Mouse (Mus musculus): ENCODE results near the gene Arid3c. TPM values are rescaled to one million over a fixed set of nuclear protein-coding genes. Genes with fewer than 3 reads are reported as not detected.
A peak's percentile ranks its signal among the peaks of the same experiment; 100 is the strongest.

Gene Arid3c
- polyA plus RNA-seq, 1 experiment from 2014 or later, result 0.54 TPM

- Histone ChIP-seq H3K4me2 (replicated peaks) (peak overlapping the region; percentile 43), H3K27ac (replicated peaks) (peak overlapping the region; percentile 79), H3K36me3 (peaks cover 15% of the 10 kb centered on the region; the same call in 1 of the 2 replicates), H3K4me3 (0 out of 2 replicates have a peak overlapping the region, but pooled peaks have one; percentile 5), H3K4me1 (peaks cover 63% of the 10 kb centered on the region), H3K27me3 (no peaks in the 10 kb centered on the region), H3K9ac (replicated peaks) (peak overlapping the region; percentile 41), H3K9me3 (no peaks in the 10 kb centered on the region)
- WGBS, result 17% methylated on average over 6 of the region's 6 CpGs
- ATAC-seq (ENCODE audit: low FRiP score, low read depth), result no peak
These were observed 48.2 kb downstream of the Arid3c start for GRCm38 (mm10) chr4:41682789-41683188.

DNA sequence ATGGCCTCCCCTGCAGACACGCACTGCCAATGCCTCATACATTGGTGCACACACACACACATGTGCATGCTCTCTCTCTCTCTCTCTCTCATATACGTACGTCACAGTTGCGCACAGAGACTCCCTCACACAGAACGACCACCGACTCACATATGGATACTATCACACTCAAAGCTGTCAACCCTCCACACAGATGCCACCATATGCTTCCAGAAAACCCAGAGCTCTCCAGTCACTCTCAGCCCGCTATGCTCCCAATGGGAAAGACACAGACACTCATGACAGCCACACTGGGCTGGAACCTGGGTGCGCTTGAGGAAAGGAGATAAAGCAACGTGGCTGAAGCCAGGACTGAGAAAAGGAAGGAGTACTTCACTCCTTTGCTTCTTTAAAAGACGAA lies 49.0 kb downstream of the Arid3c start:
- peak overlapping the region; percentile 41; the same call in 1 of the 2 replicates for H3K9ac ChIP-seq (replicated peaks)
- H3K4me2 ChIP-seq (replicated peaks), result no peak overlapping the region
- H3K4me1 ChIP-seq, result peaks cover 67% of the 10 kb centered on the region
- H3K9me3 ChIP-seq, result no peaks in the 10 kb centered on the region
- H3K27ac ChIP-seq (replicated peaks), result peak overlapping the region; percentile 79; the same call in 1 of the 2 replicates
- 77% methylated on average over 10 of the region's 10 CpGs for WGBS
- no peak for ATAC-seq (ENCODE audit: low FRiP score, low read depth)
- peaks cover 15% of the 10 kb centered on the region; the same call in 1 of the 2 replicates for H3K36me3 ChIP-seq
- H3K27me3 ChIP-seq, result no peaks in the 10 kb centered on the region
- no peak overlapping the region for H3K4me3 ChIP-seq

DNA sequence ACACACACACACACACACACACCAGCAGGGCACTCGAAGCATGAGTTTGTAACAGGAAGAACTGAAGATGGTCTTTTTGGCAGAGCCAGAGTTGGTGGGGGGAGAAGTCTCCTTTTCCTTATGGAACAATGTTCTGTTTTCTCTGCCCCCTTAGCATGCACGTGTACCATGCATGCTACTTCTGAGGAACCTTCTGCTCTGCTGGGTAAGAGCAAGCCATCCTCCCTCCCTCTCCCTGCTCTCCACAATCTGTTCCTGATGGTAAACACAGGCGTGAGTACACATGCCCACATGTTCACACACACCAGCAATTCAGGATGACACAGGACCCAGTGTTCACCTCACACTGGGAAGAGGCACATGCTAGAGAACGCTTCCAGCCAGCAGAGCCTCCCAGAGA lies 49.8 kb downstream of the Arid3c start:
- Histone ChIP-seq H3K4me3 (no peak overlapping the region), H3K9ac (replicated peaks) (no peak overlapping the region), H3K36me3 (peaks cover 15% of the 10 kb centered on the region; the same call in 1 of the 2 replicates), H3K4me1 (peaks cover 71% of the 10 kb centered on the region), H3K27ac (replicated peaks) (no peak overlapping the region), H3K27me3 (no peaks in the 10 kb centered on the region), H3K4me2 (replicated peaks) (no peak overlapping the region), H3K9me3 (no peaks in the 10 kb centered on the region)
- 72% methylated on average over 4 of the region's 4 CpGs for WGBS
- ATAC-seq (ENCODE audit: low FRiP score, low read depth), result no peak

DNA sequence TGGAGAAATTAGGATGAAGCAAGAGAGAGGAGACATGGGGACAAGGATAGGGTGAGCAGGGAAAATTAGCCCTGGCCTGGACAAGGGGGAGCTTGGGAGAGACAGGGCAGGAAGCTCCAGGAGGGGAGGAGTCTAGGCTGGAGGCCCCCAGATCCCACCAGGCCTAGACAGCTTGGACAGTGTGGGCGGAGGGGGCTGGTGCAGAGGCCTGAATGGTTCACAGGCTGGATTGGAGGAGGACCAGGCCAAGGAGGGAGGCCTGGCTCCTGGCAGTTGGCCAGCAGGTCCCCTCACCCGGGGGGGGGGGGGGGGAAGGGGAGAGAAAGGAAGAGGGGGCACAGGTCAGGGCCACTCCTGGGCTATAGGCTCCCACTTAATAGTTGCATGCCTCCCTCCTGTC lies 51.7 kb downstream of the Arid3c start:
- H3K9me3 ChIP-seq, result no peaks in the 10 kb centered on the region
- no peaks in the 10 kb centered on the region for H3K27me3 ChIP-seq
- peaks cover 87% of the 10 kb centered on the region for H3K4me1 ChIP-seq
- H3K4me2 ChIP-seq (replicated peaks), result no peak overlapping the region
- peak overlapping the region; percentile 64 for H3K27ac ChIP-seq (replicated peaks)
- ATAC-seq (ENCODE audit: low FRiP score, low read depth), result no peak
- H3K4me3 ChIP-seq, result no peak overlapping the region
- H3K9ac ChIP-seq (replicated peaks), result peak overlapping the region; percentile 44; the same call in 1 of the 2 replicates
- H3K36me3 ChIP-seq, result peaks cover 20% of the 10 kb centered on the region; the same call in 1 of the 2 replicates
- WGBS, result 33% methylated on average over 2 of the region's 2 CpGs

DNA sequence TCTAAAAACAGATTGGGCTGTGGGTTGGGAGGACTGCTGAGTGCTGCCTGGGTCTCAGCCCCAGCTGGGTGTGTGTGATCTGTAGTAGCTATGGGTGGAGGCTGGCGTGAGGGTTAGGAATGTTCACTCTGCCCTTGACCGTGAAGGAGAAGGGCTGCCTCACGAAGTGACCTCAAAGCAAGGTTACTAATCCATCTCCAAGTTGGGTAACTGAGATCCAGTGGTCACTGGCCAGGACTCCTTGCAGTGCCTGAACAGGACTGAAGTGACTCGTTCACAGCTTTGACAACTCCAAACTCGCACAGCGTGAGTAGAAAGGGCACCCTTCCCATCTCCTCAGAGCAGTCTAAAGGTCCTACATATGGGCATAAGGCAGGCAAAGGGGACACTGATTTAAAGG lies 52.1 kb downstream of the Arid3c start:
- WGBS, result 67% methylated on average over 6 of the region's 6 CpGs

GRCm38 (mm10) chr4:41677006-41677629 lies 53.8 kb downstream of the Arid3c start:
- H3K4me1 ChIP-seq, result peaks cover 95% of the 10 kb centered on the region
- peaks cover 23% of the 10 kb centered on the region; the same call in 1 of the 2 replicates for H3K36me3 ChIP-seq
- no peak overlapping the region for H3K4me2 ChIP-seq (replicated peaks)

More for the DNA sequence above, 52.1 kb downstream of the Arid3c start:
- no peak overlapping the region for H3K4me3 ChIP-seq
- no peak for ATAC-seq (ENCODE audit: low FRiP score, low read depth)
- peak overlapping the region; percentile 64; the same call in 1 of the 2 replicates for H3K27ac ChIP-seq (replicated peaks)
- H3K4me2 ChIP-seq (replicated peaks), result no peak overlapping the region
- H3K9ac ChIP-seq (replicated peaks), result peak overlapping the region; percentile 44; the same call in 1 of the 2 replicates
- no peaks in the 10 kb centered on the region for H3K9me3 ChIP-seq
- H3K27me3 ChIP-seq, result no peaks in the 10 kb centered on the region
- peaks cover 24% of the 10 kb centered on the region; the same call in 1 of the 2 replicates for H3K36me3 ChIP-seq
- H3K4me1 ChIP-seq, result peaks cover 86% of the 10 kb centered on the region

DNA sequence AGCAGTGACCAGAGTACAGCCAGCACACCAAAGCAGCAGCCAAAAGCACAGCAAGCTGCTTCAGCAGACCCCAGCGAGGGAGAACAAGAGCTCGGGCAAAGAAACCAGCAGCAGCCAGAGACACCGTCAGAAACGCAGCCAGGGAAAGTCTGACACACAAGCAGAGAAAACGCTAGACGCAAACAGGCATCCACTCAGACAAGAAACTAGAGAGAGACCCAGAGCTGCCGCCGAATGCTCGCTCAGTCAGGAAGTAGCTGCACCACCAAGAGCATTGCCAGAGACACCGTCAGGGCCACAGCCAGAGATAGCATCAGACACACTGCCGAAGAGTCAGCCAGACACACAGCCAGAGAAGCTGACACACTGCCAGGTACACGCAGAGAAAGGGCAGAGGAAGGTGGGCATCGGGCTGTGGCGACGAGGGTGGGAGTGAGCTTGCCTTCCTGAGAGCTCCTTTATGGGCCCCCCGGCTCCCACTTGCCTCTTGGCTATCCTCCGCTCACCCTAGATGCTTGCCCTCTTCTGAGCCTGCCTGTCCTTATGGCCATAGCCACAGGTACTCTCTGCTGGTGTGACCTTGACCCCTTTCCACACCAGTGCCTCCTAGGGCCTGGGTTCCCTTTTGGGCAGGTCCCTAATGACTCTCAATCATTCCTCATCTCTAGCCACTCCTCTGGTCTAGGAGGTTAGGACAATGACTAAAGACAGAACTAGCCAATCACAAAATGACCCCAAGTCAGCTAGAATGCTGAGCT lies 54.5 kb downstream of the Arid3c start:
- Histone ChIP-seq H3K27me3 (no peaks in the 10 kb centered on the region), H3K9me3 (no peaks in the 10 kb centered on the region), H3K9ac (replicated peaks) (peak overlapping the region; percentile 39; the same call in 1 of the 2 replicates), H3K36me3 (peaks cover 26% of the 10 kb centered on the region; the same call in 1 of the 2 replicates), H3K4me2 (replicated peaks) (no peak overlapping the region), H3K4me3 (no peak overlapping the region), H3K4me1 (peaks cover 97% of the 10 kb centered on the region), H3K27ac (replicated peaks) (peak overlapping the region; percentile 61)
- 75% methylated on average over 17 of the region's 17 CpGs for WGBS
- ATAC-seq (ENCODE audit: low FRiP score, low read depth), result no peak

More at GRCm38 (mm10) chr4:41677006-41677629, 53.8 kb downstream of the Arid3c start:
- H3K9me3 ChIP-seq, result no peaks in the 10 kb centered on the region
- peak overlapping the region; percentile 61 for H3K27ac ChIP-seq (replicated peaks)
- ATAC-seq (ENCODE audit: low FRiP score, low read depth), result peak; percentile 45
- WGBS, result 49% methylated on average over 13 of the region's 13 CpGs
- peak overlapping the region; percentile 39; the same call in 1 of the 2 replicates for H3K9ac ChIP-seq (replicated peaks)
- H3K4me3 ChIP-seq, result no peak overlapping the region
- no peaks in the 10 kb centered on the region for H3K27me3 ChIP-seq

Other genes with a start within 250 kb of the Arid3c start
- gene AI464131, start 228.1 kb downstream of the Arid3c start, polyA plus RNA-seq (2016; fragmentation: Nextera tagmentation; extraction: Ambion mirVana), result 8.5 and 8.7 TPM in 2 replicates
- 5.0 and 5.5 TPM in 2 replicates for gene 1110017D15Rik, start 213.8 kb downstream of the Arid3c start, polyA plus RNA-seq (2016; fragmentation: Nextera tagmentation; extraction: Ambion mirVana)
- gene Fam219a, start 161.6 kb downstream of the Arid3c start, polyA plus RNA-seq (2016; fragmentation: Nextera tagmentation; extraction: Ambion mirVana), result 11.4 and 11.9 TPM in 2 replicates
- gene Dnaic1, start 161.4 kb downstream of the Arid3c start, polyA plus RNA-seq (2016; fragmentation: Nextera tagmentation; extraction: Ambion mirVana), result 2.3 and 2.5 TPM in 2 replicates
- 59.3 and 65.4 TPM in 2 replicates for gene Enho, start 90.8 kb downstream of the Arid3c start, polyA plus RNA-seq (2016; fragmentation: Nextera tagmentation; extraction: Ambion mirVana)
- gene Cntfr, start 34.1 kb downstream of the Arid3c start, polyA plus RNA-seq (2016; fragmentation: Nextera tagmentation; extraction: Ambion mirVana), result 35.0 and 43.5 TPM in 2 replicates
- gene Il11ra1, start 31.2 kb downstream of the Arid3c start, polyA plus RNA-seq (2016; fragmentation: Nextera tagmentation; extraction: Ambion mirVana), result 63.1 and 76.5 TPM in 2 replicates
- gene Rpp25l, start 17.6 kb downstream of the Arid3c start, polyA plus RNA-seq (2016; fragmentation: Nextera tagmentation; extraction: Ambion mirVana), result 68.7 and 69.3 TPM in 2 replicates
- gene Dctn3, start 8.0 kb downstream of the Arid3c start, polyA plus RNA-seq (2016; fragmentation: Nextera tagmentation; extraction: Ambion mirVana), result 184 and 185 TPM in 2 replicates
- gene Galt, start 24.1 kb upstream of the Arid3c start, polyA plus RNA-seq (2016; fragmentation: Nextera tagmentation; extraction: Ambion mirVana), result 22.0 and 25.5 TPM in 2 replicates
- 50.4 and 55.3 TPM in 2 replicates for gene Sigmar1, start 25.0 kb upstream of the Arid3c start, polyA plus RNA-seq (2016; fragmentation: Nextera tagmentation; extraction: Ambion mirVana)
- gene Ccl27a, start 43.1 kb upstream of the Arid3c start, polyA plus RNA-seq (2016; fragmentation: Nextera tagmentation; extraction: Ambion mirVana), result 119 and 134 TPM in 2 replicates
- not detected in 2 replicates for gene Gm21541, start 172.5 kb upstream of the Arid3c start, polyA plus RNA-seq (2016; fragmentation: Nextera tagmentation; extraction: Ambion mirVana)
- gene Gm20878, start 210.4 kb upstream of the Arid3c start, polyA plus RNA-seq (2016; fragmentation: Nextera tagmentation; extraction: Ambion mirVana), result 4.7 and 4.9 TPM in 2 replicates
- 0.17 TPM in 1 of 2 replicates, not detected in the other for gene Fam205a4, start 234.9 kb upstream of the Arid3c start, polyA plus RNA-seq (2016; fragmentation: Nextera tagmentation; extraction: Ambion mirVana)

Measured in midbrain, embryonic 12.5 days (tissue).